In the genomic region with DNA sequence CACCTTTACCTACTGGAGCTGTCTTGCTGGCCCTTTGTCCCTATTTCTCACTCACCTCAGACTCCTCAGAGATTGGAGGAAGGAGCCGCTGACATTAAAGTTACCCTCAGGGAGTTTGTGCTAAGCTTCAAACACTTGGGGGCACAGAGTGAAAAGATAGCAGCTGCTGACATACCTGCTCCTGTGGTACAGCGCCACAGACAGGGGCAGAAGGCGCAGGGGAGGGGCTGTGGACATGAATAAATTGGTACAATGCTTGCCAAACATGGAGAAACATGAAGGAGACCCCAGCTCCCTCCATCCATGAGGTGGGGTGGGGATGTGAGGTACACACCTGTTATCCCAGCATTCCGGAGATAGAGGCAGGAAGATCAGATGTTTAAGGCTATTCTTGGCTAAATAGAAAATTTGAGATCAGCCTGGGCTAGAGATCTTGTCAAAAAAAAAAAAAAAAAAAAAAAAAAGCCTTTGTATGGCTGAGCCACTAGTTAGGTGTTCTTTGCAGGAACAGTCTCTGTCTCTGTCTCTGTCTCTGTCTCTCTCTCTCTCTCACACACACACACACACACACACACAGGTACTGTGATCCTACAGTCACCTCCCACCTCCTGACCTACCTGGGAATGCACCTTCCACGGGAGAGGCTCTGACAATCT, we compare ENCODE assay signal across 19 mouse cellular contexts. TPM values are rescaled to one million over a fixed set of nuclear protein-coding genes. Genes with fewer than 3 reads are reported as not detected.
A peak's percentile ranks its signal among the peaks of the same experiment; 100 is the strongest.
DNase-seq lines count a peak whose midpoint lies in the region; ATAC-seq and TF ChIP-seq lines count a peak whose summit lies in the region.
"Had no signal": no experiment of that assay in that cellular context is flagged by ENCODE, and none has a peak within 500 bp of the region (broad histone marks: within the 10 kb centered on the region; RNA-seq: fewer than 3 reads in every experiment).

No protein-coding gene starts in this region.

- no peak overlapping the region for H3K4me3 ChIP-seq in embryonic facial prominence, embryonic 15.5 days (replicated peaks)
- no peak overlapping the region for H3K4me3 ChIP-seq in embryonic facial prominence, embryonic 10.5 days
- no peak overlapping the region for H3K4me3 ChIP-seq in kidney, adult 2 months (ENCODE audit: insufficient read depth, low read depth, low read length)
- H3K4me3 ChIP-seq in kidney, embryonic 16.5 days (ENCODE audit: low read length) = no peak overlapping the region
- no peak overlapping the region for H3K4me3 ChIP-seq in kidney, embryonic 14.5 days (ENCODE audit: low read length)
- H3K4me3 ChIP-seq: heart, embryonic 10.5 days; lung, embryonic 15.5 days; megakaryocyte, embryonic 14.5 days had no signal

- no peak for DNase-seq in embryonic facial prominence, embryonic 10.5 days (ENCODE audit: low spot score)
- DNase-seq in kidney, adult 2 months = peak; percentile 25
- peak; percentile 41 for DNase-seq in induced T-regulatory cell, adult 2 months (ENCODE audit: low read depth)
- peak; percentile 68 for DNase-seq in thymus, postnatal 0 days (ENCODE audit: low spot score)
- no peak for DNase-seq in kidney, postnatal 14 days
- DNase-seq: cerebellum, adult 2 months; embryo, embryonic 11 days; gastrocnemius, postnatal 10 days; kidney, postnatal 25 days; layer of hippocampus, postnatal 36 days had no signal

- no peaks in the 10 kb centered on the region for H3K36me3 ChIP-seq in embryonic facial prominence, embryonic 15.5 days
- no peaks in the 10 kb centered on the region for H3K36me3 ChIP-seq in embryonic facial prominence, embryonic 10.5 days (replicated peaks)
- no peaks in the 10 kb centered on the region for H3K36me3 ChIP-seq in kidney, adult 2 months (ENCODE audit: control insufficient read depth, insufficient read depth, low read length)
- H3K36me3 ChIP-seq in kidney, embryonic 16.5 days (ENCODE audit: insufficient read depth, low read length) = no peaks in the 10 kb centered on the region
- no peaks in the 10 kb centered on the region for H3K36me3 ChIP-seq in kidney, embryonic 14.5 days (ENCODE audit: control insufficient read depth, insufficient read depth, low read length)
- H3K36me3 ChIP-seq: heart, embryonic 10.5 days; lung, embryonic 15.5 days had no signal

- no peak overlapping the region for H3K27ac ChIP-seq in embryonic facial prominence, embryonic 15.5 days (replicated peaks)
- no peak overlapping the region for H3K27ac ChIP-seq in embryonic facial prominence, embryonic 10.5 days (replicated peaks)
- peak overlapping the region; percentile 3; the same call in 1 of the 2 replicates for H3K27ac ChIP-seq in kidney, adult 2 months (ENCODE audit: insufficient read depth, low read depth, low read length)
- H3K27ac ChIP-seq in kidney, embryonic 16.5 days (ENCODE audit: low read length) = no peak overlapping the region
- no peak overlapping the region for H3K27ac ChIP-seq in kidney, embryonic 14.5 days (ENCODE audit: low read depth, low read length)
- H3K27ac ChIP-seq: heart, embryonic 10.5 days had no signal

- TF ChIP-seq CTCF in kidney, adult 2 months (conservative IDR thresholded peaks at IDR 0.05; ENCODE audit: insufficient read depth, insufficient read length, low read depth, low read length) = no peak

- H3K27me3 ChIP-seq in embryonic facial prominence, embryonic 15.5 days = no peaks in the 10 kb centered on the region
- H3K27me3 ChIP-seq in embryonic facial prominence, embryonic 10.5 days (replicated peaks; ENCODE audit: low read depth, poor library complexity, severe bottlenecking) = peaks cover 82% of the 10 kb centered on the region
- no peaks in the 10 kb centered on the region for H3K27me3 ChIP-seq in kidney, adult 2 months (replicated peaks; ENCODE audit: control insufficient read depth, insufficient read depth, low read length)
- H3K27me3 ChIP-seq in kidney, embryonic 16.5 days (ENCODE audit: insufficient read depth, low read length) = no peaks in the 10 kb centered on the region; the same call in 1 of the 2 replicates
- 0 out of 2 replicates have a peak, but pooled peaks cover 5% of the 10 kb centered on the region for H3K27me3 ChIP-seq in kidney, embryonic 14.5 days (ENCODE audit: control insufficient read depth, insufficient read depth, low read length)

- no peaks in the 10 kb centered on the region for H3K9me3 ChIP-seq in embryonic facial prominence, embryonic 15.5 days (replicated peaks)
- H3K9me3 ChIP-seq in embryonic facial prominence, embryonic 10.5 days = no peaks in the 10 kb centered on the region
- H3K9me3 ChIP-seq in kidney, embryonic 16.5 days (ENCODE audit: low read length) = no peaks in the 10 kb centered on the region
- no peaks in the 10 kb centered on the region for H3K9me3 ChIP-seq in kidney, embryonic 14.5 days (ENCODE audit: control insufficient read depth, low read length)
- H3K9me3 ChIP-seq: heart, embryonic 10.5 days; lung, embryonic 15.5 days; megakaryocyte, embryonic 14.5 days had no signal

- WGBS in embryonic facial prominence, embryonic 15.5 days = 49% methylated on average over 5 of the region's 5 CpGs
- WGBS in embryonic facial prominence, embryonic 10.5 days = 66% methylated on average over 5 of the region's 5 CpGs
- whole genome bisulfite sequencing in kidney, adult 2 months = 68% methylated on average over 5 of the region's 5 CpGs
- WGBS in kidney, embryonic 16.5 days = 53% methylated on average over 5 of the region's 5 CpGs
- WGBS in kidney, embryonic 14.5 days = 53% methylated on average over 5 of the region's 5 CpGs

- no peak overlapping the region for H3K9ac ChIP-seq in embryonic facial prominence, embryonic 15.5 days
- H3K9ac ChIP-seq in kidney, embryonic 16.5 days (replicated peaks; ENCODE audit: low read length) = no peak overlapping the region
- no peak overlapping the region for H3K9ac ChIP-seq in kidney, embryonic 14.5 days (ENCODE audit: low read depth, low read length)
- H3K9ac ChIP-seq: lung, embryonic 15.5 days had no signal

- no peak for ATAC-seq in embryonic facial prominence, embryonic 15.5 days (ENCODE audit: insufficient number of reproducible peaks, low FRiP score, low TSS enrichment, low read depth)
- no peak for ATAC-seq in kidney, embryonic 16.5 days (ENCODE audit: low FRiP score, low TSS enrichment)
- no peak for ATAC-seq in kidney, embryonic 14.5 days (ENCODE audit: low FRiP score, low TSS enrichment)
- ATAC-seq: Patski had no signal

- peaks cover 56% of the 10 kb centered on the region for H3K4me1 ChIP-seq in embryonic facial prominence, embryonic 15.5 days
- peaks cover 53% of the 10 kb centered on the region for H3K4me1 ChIP-seq in embryonic facial prominence, embryonic 10.5 days
- H3K4me1 ChIP-seq in kidney, adult 2 months (ENCODE audit: control insufficient read depth, insufficient read depth, low read length) = peaks cover 28% of the 10 kb centered on the region
- peaks cover 29% of the 10 kb centered on the region for H3K4me1 ChIP-seq in kidney, embryonic 16.5 days (ENCODE audit: insufficient read depth, low read length)
- peaks cover 18% of the 10 kb centered on the region for H3K4me1 ChIP-seq in kidney, embryonic 14.5 days (ENCODE audit: control insufficient read depth, insufficient read depth, low read length)

- peak overlapping the region; percentile 96; the same call in 1 of the 2 replicates for H3K4me2 ChIP-seq in embryonic facial prominence, embryonic 15.5 days (replicated peaks)
- H3K4me2 ChIP-seq in kidney, embryonic 16.5 days (replicated peaks; ENCODE audit: low read depth, low read length) = no peak overlapping the region
- H3K4me2 ChIP-seq in kidney, embryonic 14.5 days (replicated peaks; ENCODE audit: low read depth, low read length) = no peak overlapping the region

- TF ChIP-seq POLR2A in kidney, adult 2 months (IDR thresholded peaks at IDR 0.05; ENCODE audit: low read depth, low read length) = no peak

RNA-seq across cellular contexts. Expression of a gene that starts 3.9 kb away (rescaled TPM):
- 35.8 and 36.5 TPM in 2 replicates for polyA plus RNA-seq in embryonic facial prominence, embryonic 15.5 days (2015; fragmentation: Nextera tagmentation; extraction: Ambion mirVana)
- 32.0 and 32.8 TPM in 2 replicates for polyA plus RNA-seq in embryonic facial prominence, embryonic 10.5 days (2016; fragmentation: Nextera tagmentation; extraction: Ambion mirVana)
- polyA plus RNA-seq in kidney, adult 2 months (2012; rRNA removed) = 13.4 and 14.3 TPM in 2 replicates
- 35.5 and 36.0 TPM in 2 replicates for polyA plus RNA-seq in kidney, embryonic 16.5 days (2015; fragmentation: Nextera tagmentation; extraction: Ambion mirVana)
- 121 and 124 TPM in 2 replicates for polyA plus RNA-seq in thymus, postnatal 0 days (2015; fragmentation: Nextera tagmentation; extraction: Ambion mirVana)
- polyA plus RNA-seq in kidney, embryonic 14.5 days (2014; fragmentation: Nextera tagmentation; extraction: Ambion mirVana) = 10.0 and 14.0 TPM in 2 replicates

RNA-seq across cellular contexts. Expression of a gene that starts 9.4 kb away (rescaled TPM):
- not detected in 2 replicates for polyA plus RNA-seq in embryonic facial prominence, embryonic 15.5 days (2015; fragmentation: Nextera tagmentation; extraction: Ambion mirVana)
- polyA plus RNA-seq in embryonic facial prominence, embryonic 10.5 days (2016; fragmentation: Nextera tagmentation; extraction: Ambion mirVana) = not detected in 2 replicates
- 0.20 TPM in 1 of 2 replicates, not detected in the other for polyA plus RNA-seq in kidney, adult 2 months (2012; rRNA removed)
- not detected in 2 replicates for polyA plus RNA-seq in kidney, embryonic 16.5 days (2015; fragmentation: Nextera tagmentation; extraction: Ambion mirVana)
- not detected in 2 replicates for polyA plus RNA-seq in thymus, postnatal 0 days (2015; fragmentation: Nextera tagmentation; extraction: Ambion mirVana)
- polyA plus RNA-seq in kidney, embryonic 14.5 days (2014; fragmentation: Nextera tagmentation; extraction: Ambion mirVana) = not detected in 2 replicates
- polyA plus RNA-seq: cerebellum, adult 2 months; liver, adult 2 months; lung, embryonic 15.5 days; neural tube, embryonic 14.5 days; Patski had no signal

RNA-seq across cellular contexts. Expression of a gene that starts 28.0 kb away (rescaled TPM):
- not detected in 2 replicates for polyA plus RNA-seq in embryonic facial prominence, embryonic 15.5 days (2015; fragmentation: Nextera tagmentation; extraction: Ambion mirVana)
- polyA plus RNA-seq in embryonic facial prominence, embryonic 10.5 days (2016; fragmentation: Nextera tagmentation; extraction: Ambion mirVana) = not detected in 2 replicates
- polyA plus RNA-seq in kidney, adult 2 months (2012; rRNA removed) = not detected in 2 replicates
- not detected in 2 replicates for polyA plus RNA-seq in kidney, embryonic 16.5 days (2015; fragmentation: Nextera tagmentation; extraction: Ambion mirVana)
- not detected in 2 replicates for polyA plus RNA-seq in thymus, postnatal 0 days (2015; fragmentation: Nextera tagmentation; extraction: Ambion mirVana)
- polyA plus RNA-seq in kidney, embryonic 14.5 days (2014; fragmentation: Nextera tagmentation; extraction: Ambion mirVana) = not detected in 2 replicates
- polyA plus RNA-seq: cerebellum, adult 2 months; heart, embryonic 10.5 days; liver, adult 2 months; lung, embryonic 15.5 days; neural tube, embryonic 14.5 days; Patski had no signal

RNA-seq across cellular contexts. Expression of a gene that starts 39.4 kb away (rescaled TPM):
- not detected in 2 replicates for polyA plus RNA-seq in embryonic facial prominence, embryonic 15.5 days (2015; fragmentation: Nextera tagmentation; extraction: Ambion mirVana)
- not detected in 2 replicates for polyA plus RNA-seq in embryonic facial prominence, embryonic 10.5 days (2016; fragmentation: Nextera tagmentation; extraction: Ambion mirVana)
- polyA plus RNA-seq in kidney, adult 2 months (2012; rRNA removed) = 0.35 and 2.0 TPM in 2 replicates
- not detected in 2 replicates for polyA plus RNA-seq in kidney, embryonic 16.5 days (2015; fragmentation: Nextera tagmentation; extraction: Ambion mirVana)
- 1.4 and 1.9 TPM in 2 replicates for polyA plus RNA-seq in thymus, postnatal 0 days (2015; fragmentation: Nextera tagmentation; extraction: Ambion mirVana)
- not detected in 2 replicates for polyA plus RNA-seq in kidney, embryonic 14.5 days (2014; fragmentation: Nextera tagmentation; extraction: Ambion mirVana)
- polyA plus RNA-seq: neural tube, embryonic 14.5 days; Patski had no signal

RNA-seq across cellular contexts. Expression of a gene that starts 54.2 kb away (rescaled TPM):
- polyA plus RNA-seq in embryonic facial prominence, embryonic 15.5 days (2015; fragmentation: Nextera tagmentation; extraction: Ambion mirVana) = 0.59 and 0.64 TPM in 2 replicates
- 1.1 TPM in 2 replicates for polyA plus RNA-seq in embryonic facial prominence, embryonic 10.5 days (2016; fragmentation: Nextera tagmentation; extraction: Ambion mirVana)
- 0.19 and 0.41 TPM in 2 replicates for polyA plus RNA-seq in kidney, adult 2 months (2012; rRNA removed)
- 0.61 and 0.89 TPM in 2 replicates for polyA plus RNA-seq in kidney, embryonic 16.5 days (2015; fragmentation: Nextera tagmentation; extraction: Ambion mirVana)
- polyA plus RNA-seq in thymus, postnatal 0 days (2015; fragmentation: Nextera tagmentation; extraction: Ambion mirVana) = 0.27 TPM in 1 of 2 replicates, not detected in the other
- polyA plus RNA-seq in kidney, embryonic 14.5 days (2014; fragmentation: Nextera tagmentation; extraction: Ambion mirVana) = 0.45 and 0.51 TPM in 2 replicates
- polyA plus RNA-seq: liver, adult 2 months had no signal

Comparison
In these comparisons a context has a peak if more than half of its experiments do, and no peak if none do; other contexts are left out.
1. DNase-seq: peak in kidney, adult 2 months (single experiment), induced T-regulatory cell, adult 2 months (single experiment) and thymus, postnatal 0 days (single experiment); none in embryonic facial prominence, embryonic 10.5 days (single experiment) and kidney, postnatal 14 days (single experiment).